Mouse (Mus musculus) midbrain, embryonic 11.5 days (tissue): ENCODE data around the gene Pqlc2. TPM values are rescaled to one million over a fixed set of nuclear protein-coding genes. Genes with fewer than 3 reads are reported as not detected.

Experiments
- ATAC-seq: fragments of 200-750 bp; cut with Nextera tagmentation; 2 replicates; pipeline ENCODE4 v1.8.0; 2017; ENCODE audit warnings: moderate TSS enrichment, moderate library complexity; ENCODE audit not compliant: low FRiP score
- DNase-seq: peaks from one replicate; pipeline ENCODE4 v3.0.0; 2015; ENCODE audit warnings: low spot score; ENCODE audit errors: missing footprints
- H3K27ac ChIP-seq: fragments of 300-500 bp; sonication (generic); 2 replicates; pipeline ENCODE4 v1.5.1; 2014; ENCODE audit warnings: low read depth, low read length
- H3K27me3 ChIP-seq: fragments of 300-500 bp; sonication (generic); 2 replicates; pipeline ENCODE4 v1.6.1; 2014; ENCODE audit warnings: mild to moderate bottlenecking, low read length, moderate library complexity, mixed read lengths; ENCODE audit not compliant: control insufficient read depth, insufficient read depth
- H3K36me3 ChIP-seq: fragments of 300-500 bp; sonication (generic); 2 replicates; pipeline ENCODE4 v1.6.1; 2014; ENCODE audit warnings: mild to moderate bottlenecking, low read length, moderate library complexity, mixed read lengths; ENCODE audit not compliant: control insufficient read depth, insufficient read depth
- H3K4me1 ChIP-seq: fragments of 300-500 bp; sonication (generic); 2 replicates; pipeline ENCODE4 v1.6.1; 2014; ENCODE audit warnings: low read length; ENCODE audit not compliant: control insufficient read depth, insufficient read depth
- H3K4me2 ChIP-seq: fragments of 300-500 bp; sonication (generic); 2 replicates; pipeline ENCODE4 v1.6.1; 2014; ENCODE audit warnings: mild to moderate bottlenecking, moderate library complexity
- H3K4me3 ChIP-seq: fragments of 300-500 bp; sonication (generic); 2 replicates; pipeline ENCODE4 v1.5.1; 2014; ENCODE audit warnings: low read depth, low read length
- H3K9ac ChIP-seq: fragments of 300-500 bp; sonication (generic); 2 replicates; pipeline ENCODE4 v1.6.1; 2014; ENCODE audit warnings: low read length
- H3K9me3 ChIP-seq: fragments of 300-500 bp; sonication (generic); 2 replicates; pipeline ENCODE4 v1.6.1; 2016; ENCODE audit warnings: low read length; ENCODE audit not compliant: control insufficient read depth
- WGBS: fragments of 180-500 bp; shearing (Covaris S2); extraction: QIAGEN DNeasy Blood & Tissue Kit; methylation state at CpG from one replicate; pipeline ENCODE4 v1.1.7; 2014; 5-methylcytosine and 5-hydroxymethylcytosine counted together
- polyA plus RNA-seq: library from polyadenylated mRNA; unstranded; fragments of >200 nt; fragmentation: Nextera tagmentation; extraction: Ambion mirVana; gene quantifications from 2 replicates; pipeline ENCODE4 v1.2.1, GENCODE M21; 2014

Pqlc2 gene
- polyA plus RNA-seq, 1 experiment from 2014 or later = 12.9 TPM

- 91% methylated on average over 16 of the region's 16 CpGs for WGBS
- no peak for DNase-seq
- no peak for ATAC-seq
- H3K9ac ChIP-seq = no peak overlapping the region
- no peak overlapping the region for H3K4me2 ChIP-seq
- no peaks in the 10 kb centered on the region for H3K27me3 ChIP-seq
- no peak overlapping the region for H3K4me3 ChIP-seq
- no peak overlapping the region for H3K27ac ChIP-seq
- H3K9me3 ChIP-seq = no peaks in the 10 kb centered on the region
- no peaks in the 10 kb centered on the region for H3K4me1 ChIP-seq
- 0 out of 2 replicates have a peak, but pooled peaks cover 4% of the 10 kb centered on the region for H3K36me3 ChIP-seq
Measured at GRCm38 (mm10) chr4:139291099-139291498, 19.4 kb downstream of the Pqlc2 start.

DNA sequence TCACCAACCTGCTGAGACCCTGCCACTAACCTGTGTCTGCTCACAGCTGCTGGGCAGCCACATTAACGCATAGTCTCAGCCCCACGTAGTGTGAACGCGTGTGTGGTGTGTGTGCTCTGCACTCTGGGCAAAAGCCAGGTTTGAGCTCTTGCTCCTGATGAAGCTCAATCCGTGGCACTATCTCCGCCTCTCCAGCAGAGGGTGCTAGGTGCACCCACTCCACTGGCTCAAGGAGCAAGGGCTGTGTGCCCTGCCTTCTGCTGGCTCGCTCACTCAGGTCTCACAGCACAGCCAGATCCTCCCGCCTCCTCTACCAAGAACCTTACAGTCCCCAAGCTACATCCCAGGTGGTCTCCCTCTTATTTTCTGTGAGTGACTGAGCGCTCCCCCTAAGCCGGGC is 21.5 kb downstream of the Pqlc2 start:
- no peaks in the 10 kb centered on the region for H3K9me3 ChIP-seq
- no peak for ATAC-seq
- H3K4me1 ChIP-seq = no peaks in the 10 kb centered on the region
- no peak overlapping the region for H3K4me2 ChIP-seq
- no peaks in the 10 kb centered on the region for H3K27me3 ChIP-seq
- peak; percentile 85 for DNase-seq
- WGBS = 66% methylated on average over 10 of the region's 10 CpGs
- no peak overlapping the region for H3K4me3 ChIP-seq
- H3K36me3 ChIP-seq = peaks cover 7% of the 10 kb centered on the region; the same call in 1 of the 2 replicates
- no peak overlapping the region for H3K9ac ChIP-seq
- no peak overlapping the region for H3K27ac ChIP-seq

DNA sequence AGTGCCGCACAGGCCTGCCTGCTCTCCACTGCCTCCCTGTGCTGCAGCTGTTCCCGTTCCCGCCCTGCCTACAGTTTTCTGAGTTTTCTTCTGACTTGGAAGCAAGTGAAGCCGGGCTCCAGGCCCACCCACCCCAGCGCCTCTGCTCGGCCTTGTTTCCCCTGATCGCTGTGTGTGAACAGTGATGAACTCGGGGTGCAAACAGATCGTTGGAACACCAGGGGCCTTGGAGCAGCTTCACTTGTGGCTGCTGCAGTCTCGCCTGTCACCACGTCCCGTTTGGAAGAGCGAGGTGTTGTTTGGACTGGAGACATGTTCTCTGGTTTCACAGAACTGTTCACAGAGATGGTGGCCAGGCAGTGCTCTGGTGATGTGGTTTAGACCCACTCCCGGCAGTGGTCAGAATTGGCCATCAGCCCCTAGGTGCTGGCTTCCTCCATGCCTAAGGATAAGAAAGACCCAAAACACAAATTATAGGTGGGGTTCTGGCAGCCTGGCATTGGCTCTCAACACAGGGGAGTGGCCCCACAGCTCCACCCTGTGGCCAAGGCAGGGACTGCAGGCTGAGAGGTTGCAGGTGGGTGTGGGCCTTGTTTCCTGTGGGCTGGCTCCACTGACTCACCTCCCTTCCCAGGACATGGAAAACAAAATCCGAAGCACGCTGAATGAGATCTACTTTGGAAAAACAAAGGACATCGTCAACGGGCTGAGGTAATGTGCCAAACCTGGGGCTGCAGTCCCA is 23.2 kb downstream of the Pqlc2 start:
- DNase-seq = peak; percentile 98
- Histone ChIP-seq H3K4me2 (no peak overlapping the region), H3K27ac (no peak overlapping the region)

DNA sequence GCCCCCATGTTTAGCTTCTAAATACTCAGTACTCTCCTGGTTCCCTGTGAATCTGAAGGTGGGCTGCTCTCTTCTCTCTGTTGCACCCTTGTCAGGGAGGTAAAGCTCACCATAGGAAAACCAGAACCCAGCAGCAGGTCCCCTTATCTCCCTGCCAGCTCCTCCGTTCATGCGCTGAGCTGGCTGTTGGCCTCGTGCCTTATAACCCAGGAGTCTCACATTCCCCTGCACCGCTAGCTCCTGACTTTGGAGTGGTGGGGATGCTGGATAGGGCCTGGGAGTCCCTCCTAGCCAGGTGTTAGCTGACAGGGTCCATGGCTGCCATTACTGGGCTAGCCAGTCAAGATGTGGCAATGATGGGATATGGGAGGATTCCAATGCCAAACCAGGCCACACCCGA is 24.3 kb downstream of the Pqlc2 start:
- Histone ChIP-seq H3K4me1 (no peaks in the 10 kb centered on the region), H3K27ac (no peak overlapping the region), H3K9ac (no peak overlapping the region), H3K27me3 (no peaks in the 10 kb centered on the region), H3K4me3 (no peak overlapping the region), H3K36me3 (peaks cover 10% of the 10 kb centered on the region; the same call in 1 of the 2 replicates), H3K4me2 (no peak overlapping the region), H3K9me3 (no peaks in the 10 kb centered on the region)
- ATAC-seq (no peak), DNase-seq (no peak)
- 94% methylated on average over 5 of the region's 5 CpGs for WGBS

More for the DNA sequence above, 23.2 kb downstream of the Pqlc2 start:
- Histone ChIP-seq H3K9ac (no peak overlapping the region), H3K4me1 (no peaks in the 10 kb centered on the region), H3K27me3 (no peaks in the 10 kb centered on the region), H3K9me3 (no peaks in the 10 kb centered on the region), H3K36me3 (peaks cover 10% of the 10 kb centered on the region; the same call in 1 of the 2 replicates), H3K4me3 (no peak overlapping the region)
- ATAC-seq = no peak
- WGBS = 85% methylated on average over 18 of the region's 18 CpGs

DNA sequence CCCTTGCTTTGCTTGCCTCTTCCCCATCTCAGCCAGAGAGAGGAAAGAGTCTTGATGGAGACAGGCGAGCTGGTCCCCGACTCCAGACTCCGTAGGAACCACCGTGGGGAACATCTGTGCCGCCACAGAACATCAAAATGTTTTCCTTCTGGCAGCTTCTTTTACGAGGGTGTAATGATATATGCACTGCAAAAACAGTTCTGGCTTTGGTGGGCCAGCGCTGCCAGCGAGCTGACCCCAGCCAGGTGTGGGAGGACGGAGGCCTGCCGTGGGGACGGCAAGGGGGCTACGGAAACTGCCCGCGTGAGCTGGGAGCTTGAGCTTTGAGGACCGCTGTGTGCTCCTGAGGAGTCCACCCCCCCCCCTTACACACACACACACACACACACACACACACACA is 25.6 kb downstream of the Pqlc2 start:
- Histone ChIP-seq H3K4me3 (no peak overlapping the region), H3K27me3 (no peaks in the 10 kb centered on the region), H3K36me3 (peaks cover 12% of the 10 kb centered on the region), H3K9me3 (no peaks in the 10 kb centered on the region), H3K27ac (no peak overlapping the region), H3K4me1 (no peaks in the 10 kb centered on the region), H3K9ac (no peak overlapping the region), H3K4me2 (no peak overlapping the region)
- DNase-seq = no peak
- no peak for ATAC-seq
- WGBS = 91% methylated on average over 14 of the region's 15 CpGs

DNA sequence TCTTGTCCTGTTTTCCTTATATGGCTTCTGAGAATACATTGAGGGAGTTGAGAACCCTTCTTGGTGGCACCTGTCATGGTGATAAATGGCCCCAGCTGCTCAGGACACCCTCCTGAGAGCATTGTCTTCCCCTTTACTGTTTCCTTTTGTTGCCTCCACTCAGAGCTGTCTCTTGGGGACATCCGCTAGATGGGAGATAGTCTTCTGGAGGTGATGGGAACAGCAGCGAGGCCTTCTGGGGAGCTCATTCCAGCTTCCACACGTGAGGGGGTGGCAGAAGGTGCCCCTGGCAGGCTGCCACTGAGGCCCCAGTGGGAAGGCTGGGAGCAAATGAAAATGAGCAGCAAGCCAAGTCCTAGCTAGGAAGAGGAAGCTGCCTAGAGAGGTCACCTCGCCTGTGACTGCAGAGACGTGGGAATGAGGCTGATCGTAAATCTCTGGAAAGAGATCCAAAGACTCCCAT is 27.5 kb downstream of the Pqlc2 start:
- H3K36me3 ChIP-seq = peaks cover 12% of the 10 kb centered on the region
- DNase-seq (no peak), ATAC-seq (no peak)
- H3K4me2 ChIP-seq = no peak overlapping the region
- H3K4me3 ChIP-seq = no peak overlapping the region
- H3K27ac ChIP-seq = no peak overlapping the region
- no peak overlapping the region for H3K9ac ChIP-seq
- H3K27me3 ChIP-seq = no peaks in the 10 kb centered on the region
- H3K4me1 ChIP-seq = no peaks in the 10 kb centered on the region
- 90% methylated on average over 6 of the region's 6 CpGs for WGBS
- H3K9me3 ChIP-seq = no peaks in the 10 kb centered on the region

DNA sequence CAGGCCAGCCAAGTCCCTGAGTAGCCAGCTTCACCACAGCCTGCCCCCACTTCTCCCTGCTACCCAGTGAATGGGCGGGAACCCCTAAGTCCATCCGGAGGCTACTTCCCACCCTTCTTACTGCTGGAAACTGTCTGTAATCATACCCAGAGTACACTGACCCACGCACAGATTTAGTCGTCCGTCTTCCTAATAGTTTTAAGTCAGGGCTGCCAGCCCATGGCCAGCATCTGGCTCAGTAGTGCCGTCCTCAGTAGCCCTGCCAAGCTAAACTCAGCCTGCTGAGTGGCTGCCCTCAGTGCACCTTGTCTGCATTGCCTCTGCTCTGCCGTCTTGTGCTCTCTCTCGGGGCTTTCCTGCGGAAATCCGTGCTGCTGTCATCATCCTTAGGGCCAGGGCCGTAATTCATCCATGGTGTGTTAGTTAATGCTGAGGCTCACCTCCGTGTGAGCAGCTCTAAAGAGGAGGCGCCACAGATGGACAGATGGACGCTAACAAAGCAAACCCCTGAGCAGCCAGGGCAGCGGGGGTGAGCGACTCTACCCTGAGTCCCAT is 28.6 kb downstream of the Pqlc2 start:
- no peak overlapping the region for H3K27ac ChIP-seq
- H3K4me3 ChIP-seq = no peak overlapping the region
- ATAC-seq = no peak
- no peaks in the 10 kb centered on the region for H3K4me1 ChIP-seq
- H3K9me3 ChIP-seq = no peaks in the 10 kb centered on the region
- peaks cover 12% of the 10 kb centered on the region for H3K36me3 ChIP-seq
- no peak for DNase-seq
- H3K27me3 ChIP-seq = no peaks in the 10 kb centered on the region
- no peak overlapping the region for H3K4me2 ChIP-seq
- H3K9ac ChIP-seq = no peak overlapping the region
- WGBS = 95% methylated on average over 16 of the region's 16 CpGs

GRCm38 (mm10) chr4:139280530-139280929 is 30.0 kb downstream of the Pqlc2 start:
- 94% methylated on average over 12 of the region's 12 CpGs for WGBS
- Histone ChIP-seq H3K4me1 (no peaks in the 10 kb centered on the region), H3K36me3 (peaks cover 11% of the 10 kb centered on the region), H3K27ac (no peak overlapping the region), H3K9me3 (no peaks in the 10 kb centered on the region), H3K4me3 (no peak overlapping the region), H3K27me3 (no peaks in the 10 kb centered on the region), H3K9ac (no peak overlapping the region), H3K4me2 (no peak overlapping the region)
- DNase-seq (no peak), ATAC-seq (no peak)

- H3K36me3 ChIP-seq = peaks cover 6% of the 10 kb centered on the region
- no peak overlapping the region for H3K27ac ChIP-seq
- WGBS = 87% methylated on average over 7 of the region's 7 CpGs
- no peaks in the 10 kb centered on the region for H3K9me3 ChIP-seq
- H3K4me1 ChIP-seq = no peaks in the 10 kb centered on the region
- no peak overlapping the region for H3K9ac ChIP-seq
- H3K4me3 ChIP-seq = no peak overlapping the region
- ATAC-seq = no peak
- no peak overlapping the region for H3K4me2 ChIP-seq
- no peak for DNase-seq
- no peaks in the 10 kb centered on the region for H3K27me3 ChIP-seq
Measured at GRCm38 (mm10) chr4:139276411-139276810, 34.1 kb downstream of the Pqlc2 start.
